Mouse (Mus musculus): Measurements from ENCODE around the gene Glp2r. TPM values are rescaled to one million over a fixed set of nuclear protein-coding genes. Genes with fewer than 3 reads are reported as not detected.

Gene Glp2r
- polyA plus RNA-seq (2021; fragmentation: Nextera tagmentation), result 0.44 and 0.63 TPM in 2 replicates
- long read RNA-seq, experiment 1, partial matches to known transcripts, result 2 of 1,271 reads
- long read RNA-seq, experiment 1, other reads (novel, unspliced or antisense), result 1,269 of 1,271 reads
- long read RNA-seq, experiment 2, partial matches to known transcripts, result 0 of 1,130 reads
- long read RNA-seq, experiment 2, other reads (novel, unspliced or antisense), result 1,130 of 1,130 reads

GRCm38 (mm10) chr11:67771053-67771452, at the start of gene Glp2r:
Gene Glp2r (minus strand): TSS chr11:67771153.

GRCm38 (mm10) chr11:67797931-67798330, 27.0 kb upstream of the Glp2r start, which contains the start of gene Dhrs7c:
Gene Dhrs7c (plus strand): TSS chr11:67798187.

GRCm38 (mm10) chr11:67774379-67774778, 3.4 kb upstream of the Glp2r start, which contains the start of gene Gsg1l2:
Gene Gsg1l2 (plus strand): TSS chr11:67774608.

GRCm38 (mm10) chr11:67694703-67695376, 76.1 kb downstream of the Glp2r start, which contains the start of gene Rcvrn:
Gene Rcvrn (plus strand): TSS chr11:67695326.

Other genes starting within 250 kb of the Glp2r start
- not detected in 2 replicates for gene Rcvrn, start 75.8 kb downstream of the Glp2r start, polyA plus RNA-seq (2021; fragmentation: Nextera tagmentation)
- gene Gsg1l2, start 3.5 kb upstream of the Glp2r start, polyA plus RNA-seq (2021; fragmentation: Nextera tagmentation), result not detected in 2 replicates
- gene Dhrs7c, start 27.0 kb upstream of the Glp2r start, polyA plus RNA-seq (2021; fragmentation: Nextera tagmentation), result not detected in 2 replicates
- 0.88 and 2.1 TPM in 2 replicates for gene Usp43, start 151.0 kb upstream of the Glp2r start, polyA plus RNA-seq (2021; fragmentation: Nextera tagmentation)
- gene Cfap52, start 194.5 kb upstream of the Glp2r start, polyA plus RNA-seq (2021; fragmentation: Nextera tagmentation), result 1.2 and 1.4 TPM in 2 replicates
- 52.4 and 56.7 TPM in 2 replicates for gene Stx8, start 195.0 kb upstream of the Glp2r start, polyA plus RNA-seq (2021; fragmentation: Nextera tagmentation)

All from left cerebral cortex, adult 6 months (tissue).